Mouse (Mus musculus) midbrain, embryonic 10.5 days (tissue): ENCODE data around the gene 1700013H16Rik. TPM values are rescaled to one million over a fixed set of nuclear protein-coding genes. Genes with fewer than 3 reads are reported as not detected.

Experiments
- DNase-seq: peaks from one replicate; pipeline ENCODE4 v3.0.0-alpha.2; 2017; ENCODE audit warnings: low spot score
- H3K27ac ChIP-seq: fragments of 300-500 bp; sonication (generic); replicated peaks from 2 replicates; pipeline ENCODE4 v1.5.1; 2016; ENCODE audit warnings: mild to moderate bottlenecking
- H3K27me3 ChIP-seq: fragments of 300-500 bp; sonication (generic); 2 replicates; pipeline ENCODE4 v1.6.1; 2016; ENCODE audit warnings: low read depth, mild to moderate bottlenecking; ENCODE audit not compliant: poor library complexity, severe bottlenecking
- H3K36me3 ChIP-seq: fragments of 300-500 bp; sonication (generic); 2 replicates; pipeline ENCODE4 v1.6.1; 2016; ENCODE audit warnings: mild to moderate bottlenecking, moderate library complexity
- H3K4me1 ChIP-seq: fragments of 300-500 bp; sonication (generic); 2 replicates; pipeline ENCODE4 v1.6.1; 2016
- H3K4me3 ChIP-seq: fragments of 300-500 bp; sonication (generic); 2 replicates; pipeline ENCODE4 v1.5.1; 2016; ENCODE audit warnings: mild to moderate bottlenecking, moderate library complexity
- H3K9me3 ChIP-seq: fragments of 300-500 bp; sonication (generic); replicated peaks from 2 replicates; pipeline ENCODE4 v1.6.1; 2016; ENCODE audit warnings: mild to moderate bottlenecking
- WGBS: fragments of 180-500 bp; shearing (Covaris S2); methylation state at CpG from one replicate; pipeline ENCODE4 v1.1.7; 2016; 5-methylcytosine and 5-hydroxymethylcytosine counted together
- polyA plus RNA-seq: library from polyadenylated mRNA; unstranded; fragments of >200 nt; fragmentation: Nextera tagmentation; extraction: Ambion mirVana; gene quantifications from 2 replicates; pipeline ENCODE4 v1.2.1, GENCODE M21; 2016

Gene 1700013H16Rik
- polyA plus RNA-seq, 1 experiment from 2014 or later = 0.22 TPM

- H3K36me3 ChIP-seq = no peaks in the 10 kb centered on the region
- H3K27ac ChIP-seq = no peak overlapping the region
- DNase-seq = no peak
- H3K27me3 ChIP-seq = no peaks in the 10 kb centered on the region
- peaks cover 7% of the 10 kb centered on the region; the same call in 1 of the 2 replicates for H3K9me3 ChIP-seq
- no peak overlapping the region for H3K4me3 ChIP-seq
- WGBS = 78% methylated on average over 2 of the region's 2 CpGs
- H3K4me1 ChIP-seq = no peaks in the 10 kb centered on the region
These were observed 64.5 kb downstream of the 1700013H16Rik start for GRCm38 (mm10) chrX:53693141-53693540.

Other genes starting within 250 kb of the 1700013H16Rik start
- 30.3 and 45.8 TPM in 2 replicates for gene Rtl8c, start 149.8 kb downstream of the 1700013H16Rik start, polyA plus RNA-seq
- not detected in 2 replicates for gene Gm14597, start 148.9 kb downstream of the 1700013H16Rik start, polyA plus RNA-seq
- gene Rtl8a, start 114.1 kb downstream of the 1700013H16Rik start, polyA plus RNA-seq = 55.9 and 75.2 TPM in 2 replicates
- 55.9 and 62.4 TPM in 2 replicates for gene Rtl8b, start 87.4 kb downstream of the 1700013H16Rik start, polyA plus RNA-seq
- 0.16 and 0.19 TPM in 2 replicates for gene 4930502E18Rik, start 33.0 kb downstream of the 1700013H16Rik start, polyA plus RNA-seq
- 0.07 TPM in 1 of 2 replicates, not detected in the other for gene Zfp36l3, start 18.6 kb upstream of the 1700013H16Rik start, polyA plus RNA-seq
- gene Xlr, start 39.9 kb upstream of the 1700013H16Rik start, polyA plus RNA-seq = 1.4 and 2.0 TPM in 2 replicates